22 mouse cellular contexts compared by ENCODE assay signal in the genomic region with DNA sequence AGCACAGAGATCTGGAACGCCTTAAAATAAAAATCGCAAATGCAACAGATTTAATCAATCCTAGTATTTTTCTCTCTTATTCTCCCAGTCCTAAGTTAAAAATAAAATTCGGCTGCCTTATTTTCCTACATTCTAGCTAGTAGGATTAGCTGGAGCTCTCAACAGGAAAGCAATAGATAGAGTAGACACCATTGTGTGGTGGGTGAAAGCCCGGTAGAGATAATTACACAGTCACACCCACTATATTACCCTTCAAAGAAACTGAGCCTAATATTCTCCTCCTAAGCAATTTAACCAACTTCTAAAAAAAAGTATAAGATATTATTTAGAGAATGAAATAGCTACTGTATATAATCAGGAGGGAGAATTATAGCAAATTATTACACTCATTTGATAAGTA.
A peak's percentile ranks its signal among the peaks of the same experiment; 100 is the strongest.
DNase-seq lines count a peak whose midpoint lies in the region; ATAC-seq and TF ChIP-seq lines count a peak whose summit lies in the region.
"Had no signal": no experiment of that assay in that cellular context is flagged by ENCODE, and none has a peak within 500 bp of the region (broad histone marks: within the 10 kb centered on the region; RNA-seq: fewer than 3 reads in every experiment).

No protein-coding gene starts in this region.

- no peaks in the 10 kb centered on the region for H3K9me3 ChIP-seq in forebrain, embryonic 15.5 days
- no peaks in the 10 kb centered on the region for H3K9me3 ChIP-seq in forebrain, postnatal 0 days (ENCODE audit: low read length)
- H3K9me3 ChIP-seq in forebrain, embryonic 16.5 days (ENCODE audit: control insufficient read depth, low read length): no peaks in the 10 kb centered on the region
- H3K9me3 ChIP-seq in forebrain, embryonic 14.5 days (replicated peaks; ENCODE audit: control insufficient read depth, low read length): no peaks in the 10 kb centered on the region
- H3K9me3 ChIP-seq in heart, embryonic 10.5 days: no peaks in the 10 kb centered on the region
- H3K9me3 ChIP-seq: G1E had no signal

- no peaks in the 10 kb centered on the region for H3K36me3 ChIP-seq in forebrain, embryonic 15.5 days
- H3K36me3 ChIP-seq in forebrain, postnatal 0 days (ENCODE audit: insufficient read depth): no peaks in the 10 kb centered on the region
- no peaks in the 10 kb centered on the region for H3K36me3 ChIP-seq in forebrain, embryonic 16.5 days (ENCODE audit: control insufficient read depth, insufficient read depth)
- H3K36me3 ChIP-seq in forebrain, embryonic 14.5 days (ENCODE audit: control insufficient read depth, insufficient read depth, low read length): no peaks in the 10 kb centered on the region
- H3K36me3 ChIP-seq in heart, embryonic 10.5 days: no peaks in the 10 kb centered on the region
- H3K36me3 ChIP-seq: G1E had no signal

- peak; percentile 51; the same call in 1 of the 2 replicates for ATAC-seq in forebrain, embryonic 15.5 days (replicated peaks)
- no peak for ATAC-seq in forebrain, postnatal 0 days
- peak; percentile 62 for ATAC-seq in forebrain, embryonic 16.5 days
- ATAC-seq in forebrain, embryonic 14.5 days: no peak
- ATAC-seq: activated CD4-positive, CD25-positive, alpha-beta regulatory T cell, adult 4 months; CD4-positive, CD25-positive, alpha-beta regulatory T cell, adult 4 months; Patski had no signal

- H3K4me1 ChIP-seq in forebrain, embryonic 15.5 days: peaks cover 6% of the 10 kb centered on the region; the same call in 1 of the 2 replicates
- H3K4me1 ChIP-seq in forebrain, postnatal 0 days (ENCODE audit: insufficient read depth): no peaks in the 10 kb centered on the region
- H3K4me1 ChIP-seq in forebrain, embryonic 16.5 days (replicated peaks; ENCODE audit: control insufficient read depth, insufficient read depth, low read length): no peaks in the 10 kb centered on the region
- H3K4me1 ChIP-seq in forebrain, embryonic 14.5 days (ENCODE audit: control insufficient read depth, insufficient read depth, low read length): no peaks in the 10 kb centered on the region
- H3K4me1 ChIP-seq in heart, embryonic 10.5 days: 0 out of 2 replicates have a peak, but pooled peaks cover 3% of the 10 kb centered on the region

- no peak for DNase-seq in forebrain, postnatal 0 days
- no peak for DNase-seq in forebrain, embryonic 14.5 days (ENCODE audit: low spot score)
- DNase-seq in heart, adult 11 months: peak; percentile 39
- no peak for DNase-seq in heart, embryonic 10.5 days (ENCODE audit: low spot score)
- DNase-seq in layer of hippocampus, adult 2 months (ENCODE audit: low spot score in 2 of 2): no peak
- DNase-seq in layer of hippocampus, adult 11-12 months (ENCODE audit: low spot score): no peak
- DNase-seq: adrenal gland, adult 2 months; adrenal gland, adult 8-10 months; adrenal gland, postnatal 10 days; adrenal gland, postnatal 14 days; adrenal gland, postnatal 25 days; adrenal gland, postnatal 36 days; B cell, adult 2 months; cerebellum, adult 11 months; cerebellum, adult 11-12 months had no signal

- no peak overlapping the region for H3K9ac ChIP-seq in forebrain, embryonic 15.5 days (replicated peaks)
- H3K9ac ChIP-seq in forebrain, postnatal 0 days: no peak overlapping the region
- H3K9ac ChIP-seq in forebrain, embryonic 16.5 days (replicated peaks; ENCODE audit: low read depth, low read length): no peak overlapping the region
- no peak overlapping the region for H3K9ac ChIP-seq in forebrain, embryonic 14.5 days (ENCODE audit: low read length)

- H3K4me2 ChIP-seq in forebrain, embryonic 15.5 days (replicated peaks): no peak overlapping the region
- H3K4me2 ChIP-seq in forebrain, postnatal 0 days (ENCODE audit: low read depth): no peak overlapping the region
- no peak overlapping the region for H3K4me2 ChIP-seq in forebrain, embryonic 16.5 days (ENCODE audit: low read length)
- H3K4me2 ChIP-seq in forebrain, embryonic 14.5 days (ENCODE audit: low read length): no peak overlapping the region

- no peak overlapping the region for H3K4me3 ChIP-seq in forebrain, embryonic 15.5 days
- H3K4me3 ChIP-seq in forebrain, postnatal 0 days (ENCODE audit: low read depth, low read length): no peak overlapping the region
- no peak overlapping the region for H3K4me3 ChIP-seq in forebrain, embryonic 16.5 days (replicated peaks; ENCODE audit: low read length)
- H3K4me3 ChIP-seq in forebrain, embryonic 14.5 days (ENCODE audit: low read depth, low read length): no peak overlapping the region
- no peak overlapping the region for H3K4me3 ChIP-seq in heart, embryonic 10.5 days
- H3K4me3 ChIP-seq in layer of hippocampus, adult 2 months: no peak overlapping the region

- TF ChIP-seq CTCF in forebrain, postnatal 0 days (IDR thresholded peaks at IDR 0.05; ENCODE audit: low read depth): no peak
- TF ChIP-seq CTCF in layer of hippocampus, adult 2 months (conservative IDR thresholded peaks at IDR 0.05): no peak

- no peaks in the 10 kb centered on the region for H3K27me3 ChIP-seq in forebrain, embryonic 15.5 days
- no peaks in the 10 kb centered on the region for H3K27me3 ChIP-seq in forebrain, postnatal 0 days (ENCODE audit: insufficient read depth, low read length)
- H3K27me3 ChIP-seq in forebrain, embryonic 16.5 days (replicated peaks; ENCODE audit: control insufficient read depth, insufficient read depth, low read length): no peaks in the 10 kb centered on the region
- no peaks in the 10 kb centered on the region for H3K27me3 ChIP-seq in forebrain, embryonic 14.5 days (replicated peaks; ENCODE audit: control insufficient read depth, insufficient read depth, low read length)
- no peaks in the 10 kb centered on the region for H3K27me3 ChIP-seq in heart, embryonic 10.5 days (ENCODE audit: insufficient read depth, poor library complexity, severe bottlenecking)
- H3K27me3 ChIP-seq: CH12.LX, Patski had no signal

- H3K27ac ChIP-seq in forebrain, embryonic 15.5 days (replicated peaks): no peak overlapping the region
- H3K27ac ChIP-seq in forebrain, postnatal 0 days (ENCODE audit: low read depth, low read length): no peak overlapping the region
- H3K27ac ChIP-seq in forebrain, embryonic 16.5 days (ENCODE audit: low read length): no peak overlapping the region
- H3K27ac ChIP-seq in forebrain, embryonic 14.5 days (ENCODE audit: low read depth, low read length): no peak overlapping the region
- H3K27ac ChIP-seq in heart, embryonic 10.5 days: no peak overlapping the region
- H3K27ac ChIP-seq in layer of hippocampus, adult 2 months: peak overlapping the region; percentile 50; the same call in 1 of the 2 replicates

- 38% methylated on average over 4 of the region's 4 CpGs for whole genome bisulfite sequencing in forebrain, embryonic 15.5 days
- WGBS in forebrain, postnatal 0 days: 43% methylated on average over 4 of the region's 4 CpGs
- 38% methylated on average over 4 of the region's 4 CpGs for whole genome bisulfite sequencing in forebrain, embryonic 16.5 days
- WGBS in forebrain, embryonic 14.5 days: 37% methylated on average over 4 of the region's 4 CpGs
- 82% methylated on average over 4 of the region's 4 CpGs for WGBS in heart, embryonic 10.5 days

Comparison
In these comparisons a context has a peak if more than half of its experiments do, and no peak if none do; other contexts are left out.
1. ATAC-seq: peak in forebrain, embryonic 15.5 days (single experiment) and forebrain, embryonic 16.5 days (single experiment); none in forebrain, postnatal 0 days (single experiment) and forebrain, embryonic 14.5 days (single experiment).